Mouse (Mus musculus): ENCODE measurements around the gene Slc39a11.

Gene Slc39a11

DNA sequence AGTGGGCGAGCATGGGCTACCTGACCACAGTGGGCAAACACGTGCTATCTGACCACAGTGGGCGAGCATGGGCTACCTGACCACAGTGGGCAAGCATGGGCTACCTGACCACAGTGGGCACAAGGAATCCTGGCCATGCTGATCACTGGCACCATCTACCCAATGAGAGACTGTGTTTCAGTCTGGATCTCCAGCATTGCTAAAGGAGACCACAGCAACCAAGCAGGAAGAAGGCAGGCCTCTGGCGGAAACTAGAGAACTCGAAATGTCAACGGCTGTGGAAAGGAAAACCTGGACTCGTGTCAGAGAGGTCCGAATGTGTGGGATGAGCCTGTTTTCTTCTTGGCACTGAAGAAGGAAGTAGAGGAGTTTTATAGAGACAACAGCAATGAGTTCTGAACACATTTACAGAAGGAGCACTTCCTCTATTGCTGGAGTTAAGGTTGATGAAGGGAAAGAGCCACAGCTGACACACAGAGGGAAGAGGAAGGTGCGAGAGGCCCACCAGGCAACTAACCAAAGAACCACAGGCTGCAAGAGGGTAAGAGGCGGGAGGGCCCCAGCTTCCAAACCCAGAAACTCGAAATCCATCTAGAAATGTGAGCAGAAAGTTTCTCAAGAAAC is 105.8 kb downstream of the Slc39a11 start:
- DNase-seq (ENCODE audit: low read depth, low spot score) = no peak

DNA sequence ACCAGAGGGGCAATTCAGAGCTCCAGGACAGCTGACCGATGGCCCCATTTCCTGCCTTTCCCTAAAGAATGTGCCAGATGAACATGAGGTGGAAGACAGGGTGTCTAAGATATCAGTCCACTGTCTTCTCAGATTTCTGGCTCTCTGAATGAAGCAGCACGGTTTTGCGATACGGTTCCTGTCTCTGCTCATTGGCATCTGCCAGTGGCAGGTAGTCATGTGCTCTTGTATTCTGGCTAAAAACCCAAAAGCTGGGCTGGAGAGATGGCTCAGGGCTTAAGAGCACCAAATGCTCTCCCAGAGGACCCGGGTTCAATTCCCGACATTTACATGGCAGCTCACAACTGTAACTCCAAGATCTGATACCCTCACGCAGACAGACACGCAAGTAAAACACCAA is 108.8 kb downstream of the Slc39a11 start:
- no peak for DNase-seq (ENCODE audit: low read depth, low spot score)

DNA sequence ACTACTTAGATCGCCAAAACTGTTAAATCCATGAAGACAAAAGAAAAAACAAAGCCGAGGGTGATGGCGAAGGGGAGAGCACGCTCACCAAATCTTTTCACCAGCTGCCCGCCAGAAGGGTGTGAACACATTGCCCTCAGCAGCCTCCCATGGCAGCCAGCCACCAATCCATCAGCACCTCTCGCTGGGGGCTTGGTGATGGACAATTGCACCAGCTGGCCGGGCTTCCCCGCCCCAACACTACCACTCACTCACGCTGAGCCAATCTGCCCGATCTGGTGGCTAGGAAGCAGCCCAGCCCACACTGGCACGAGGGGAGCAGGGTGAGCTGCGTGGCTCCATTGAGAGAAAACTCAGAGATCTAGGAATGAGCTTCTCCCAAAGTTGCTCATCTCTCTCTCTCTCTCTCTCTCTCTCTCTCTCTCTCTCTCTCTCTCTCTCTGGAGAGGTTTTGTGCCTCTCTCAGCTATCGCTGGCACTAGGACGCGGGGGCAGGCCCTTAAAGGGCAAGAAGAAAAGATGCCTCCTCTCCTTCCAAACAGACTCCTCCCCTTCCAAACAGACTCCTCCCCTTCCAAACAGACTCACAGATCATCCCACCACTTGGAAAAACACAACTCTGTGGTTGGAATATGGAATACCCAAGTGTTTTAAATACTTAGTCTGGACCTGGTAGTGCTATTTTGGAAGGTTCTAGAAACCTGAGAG is 110.2 kb downstream of the Slc39a11 start:
- peak; percentile 74 for DNase-seq (ENCODE audit: low read depth, low spot score)

DNA sequence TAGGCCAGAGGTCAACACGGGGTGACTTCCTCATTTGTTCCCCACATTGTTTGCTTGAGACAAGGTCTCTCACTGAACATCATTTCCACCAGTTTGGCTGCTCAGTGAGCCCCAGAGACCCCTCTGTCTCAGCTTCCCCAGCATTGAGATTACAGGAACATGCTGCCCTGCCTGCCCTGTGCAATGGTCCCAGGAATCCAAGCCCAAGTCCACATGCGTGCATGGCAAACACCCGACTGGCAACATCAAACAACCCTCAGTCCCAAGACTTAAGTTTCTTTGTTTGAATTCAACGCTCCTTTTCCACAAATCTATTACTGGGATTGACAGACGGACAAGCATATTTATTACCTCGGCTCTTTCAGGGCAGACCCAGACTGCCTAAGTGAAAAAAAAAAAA is 110.8 kb downstream of the Slc39a11 start:
- no peak for DNase-seq (ENCODE audit: low read depth, low spot score)

DNA sequence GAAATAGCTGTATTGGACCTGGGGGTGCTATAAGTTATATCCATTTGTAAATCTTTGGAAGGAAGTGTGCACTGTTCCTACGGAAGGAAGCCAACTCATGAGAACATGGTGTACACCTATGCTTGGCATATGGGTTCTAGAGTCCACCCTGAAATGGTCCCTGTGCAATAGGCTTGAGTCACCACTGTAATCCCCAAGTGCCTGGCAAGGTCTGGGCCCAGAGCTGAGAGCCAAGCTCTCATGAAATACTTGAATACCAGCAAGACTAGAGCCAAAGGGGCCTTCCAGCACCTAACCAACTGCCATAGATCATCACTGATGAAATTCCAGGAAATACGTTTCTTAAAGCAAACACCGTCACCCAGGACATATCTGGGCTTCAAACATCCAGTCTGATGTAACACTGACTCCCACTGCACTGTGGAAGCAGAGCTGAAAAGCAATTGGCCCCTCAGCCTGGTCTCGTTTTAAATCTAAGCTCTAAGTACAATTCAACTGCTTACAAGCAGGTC is 111.4 kb downstream of the Slc39a11 start:
- DNase-seq (ENCODE audit: low read depth, low spot score) = no peak

DNA sequence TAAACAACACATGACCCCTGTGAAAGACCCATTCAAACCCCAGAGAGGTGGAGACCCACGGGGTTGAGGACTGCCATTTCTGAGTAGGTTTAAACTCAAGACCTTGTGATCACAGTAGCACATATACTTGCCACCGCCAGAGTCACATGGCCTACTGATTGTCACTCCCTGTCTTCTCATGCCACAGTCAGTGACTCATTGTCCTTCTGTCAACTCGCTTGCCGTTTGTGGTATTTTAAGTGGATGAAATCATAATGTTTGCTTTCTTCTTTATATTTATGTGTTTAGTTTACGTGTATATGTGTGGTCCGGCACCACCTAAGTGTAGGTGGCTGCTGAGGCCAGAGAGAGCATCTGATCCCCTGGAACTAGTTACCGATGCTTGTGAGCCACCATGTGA is 112.2 kb downstream of the Slc39a11 start:
- DNase-seq (ENCODE audit: low read depth, low spot score) = no peak

DNA sequence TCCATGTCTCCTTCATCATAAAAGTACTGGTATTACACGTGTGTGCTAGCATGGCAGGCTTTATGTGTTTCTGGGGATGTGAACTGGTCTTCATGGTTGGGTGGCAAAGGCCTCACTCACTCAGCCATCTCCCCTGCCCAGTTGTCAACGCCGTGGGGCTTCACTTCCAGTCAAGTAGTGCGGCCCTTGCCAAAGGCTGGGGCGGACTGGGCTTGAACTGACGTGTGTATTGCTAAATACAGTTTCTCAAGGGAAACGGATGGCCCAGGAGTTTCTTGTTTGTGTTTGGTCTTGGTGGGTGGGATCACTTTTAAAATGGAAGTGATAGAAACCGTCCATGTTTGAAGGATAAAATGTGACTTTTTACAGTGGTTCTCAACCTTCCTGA is 112.7 kb downstream of the Slc39a11 start:
- no peak for DNase-seq (ENCODE audit: low read depth, low spot score)

DNA sequence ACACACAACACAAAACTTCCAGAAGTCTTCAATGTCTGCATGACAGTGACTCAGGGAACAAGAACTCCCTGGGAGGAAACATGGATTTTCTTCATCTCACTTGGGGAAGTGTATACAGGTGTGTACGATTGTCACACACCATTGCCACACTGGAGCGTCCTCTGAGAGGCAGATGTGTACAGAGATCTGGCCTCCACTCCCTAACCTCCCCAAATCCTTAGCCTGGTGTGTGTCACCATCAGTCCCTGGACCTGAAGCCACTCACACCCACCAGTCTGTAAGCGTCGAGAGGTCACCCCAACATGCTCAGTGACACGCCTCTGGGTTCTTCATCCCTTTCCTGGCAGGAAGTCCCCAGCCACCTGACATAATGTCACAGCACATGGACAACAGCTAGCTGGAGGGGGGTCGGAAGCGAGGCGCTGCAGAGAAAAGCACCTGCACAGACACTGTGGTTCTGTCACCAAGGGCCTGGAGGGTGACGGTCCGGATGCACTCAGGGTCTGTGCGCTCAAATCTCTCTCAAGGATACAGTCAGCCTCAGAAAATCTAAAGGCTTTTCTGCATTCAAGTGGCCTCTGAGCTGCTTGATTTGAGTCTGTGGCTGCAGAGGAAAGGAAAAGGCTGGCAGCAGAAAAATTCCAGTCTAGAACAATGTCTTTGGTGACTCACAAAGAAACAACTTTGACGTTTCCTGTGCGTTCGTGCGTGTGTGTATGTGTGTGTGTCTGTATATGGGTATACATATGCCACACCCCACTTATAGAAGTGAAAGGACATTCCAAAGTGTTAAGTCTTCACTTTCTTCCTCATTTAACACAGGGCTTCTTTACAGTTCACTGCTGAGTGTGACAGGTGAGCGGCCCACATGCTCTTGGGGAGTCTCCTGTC is 113.3 kb downstream of the Slc39a11 start:
- no peak for DNase-seq (ENCODE audit: low read depth, low spot score)

DNA sequence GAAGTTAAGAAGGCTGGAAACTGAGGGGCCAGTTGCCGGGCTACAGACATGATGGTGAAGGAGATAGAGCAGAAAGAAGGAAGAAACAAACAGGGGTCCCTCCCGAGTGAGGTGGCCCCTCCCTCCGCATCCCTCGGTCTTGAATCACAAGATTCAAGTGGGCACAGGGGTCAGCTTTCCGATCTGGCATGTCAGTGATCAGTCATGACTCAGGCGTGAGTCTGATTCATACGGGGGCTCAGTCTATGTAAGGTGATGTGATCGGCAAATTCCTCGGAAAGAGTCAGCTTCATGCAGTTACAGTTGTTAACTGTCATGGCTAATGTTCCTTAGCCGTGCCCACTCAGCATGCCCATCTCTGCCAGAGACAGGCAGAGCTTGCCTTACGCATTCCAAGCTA is 115.5 kb downstream of the Slc39a11 start:
- no peak for DNase-seq (ENCODE audit: low read depth, low spot score)

DNA sequence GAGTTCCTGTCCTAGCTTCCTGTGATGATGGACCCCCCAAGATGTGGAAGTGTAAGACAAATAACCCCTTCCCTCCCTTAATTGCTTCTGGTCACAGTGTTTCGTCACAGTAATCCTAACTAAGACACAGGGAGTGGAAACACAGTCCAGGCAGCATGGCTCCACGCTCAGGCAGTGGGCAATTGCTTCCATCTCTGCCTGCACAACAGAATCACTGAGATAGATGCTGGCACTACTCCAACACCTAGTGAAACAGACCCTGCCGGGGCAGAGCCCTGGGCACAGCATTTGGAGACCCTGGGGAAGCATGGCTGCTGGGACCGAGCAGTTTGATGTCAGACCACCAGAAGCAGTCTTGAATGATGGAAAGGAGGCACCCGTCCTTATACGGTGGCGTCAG is 115.9 kb downstream of the Slc39a11 start:
- no peak for DNase-seq (ENCODE audit: low read depth, low spot score)

DNA sequence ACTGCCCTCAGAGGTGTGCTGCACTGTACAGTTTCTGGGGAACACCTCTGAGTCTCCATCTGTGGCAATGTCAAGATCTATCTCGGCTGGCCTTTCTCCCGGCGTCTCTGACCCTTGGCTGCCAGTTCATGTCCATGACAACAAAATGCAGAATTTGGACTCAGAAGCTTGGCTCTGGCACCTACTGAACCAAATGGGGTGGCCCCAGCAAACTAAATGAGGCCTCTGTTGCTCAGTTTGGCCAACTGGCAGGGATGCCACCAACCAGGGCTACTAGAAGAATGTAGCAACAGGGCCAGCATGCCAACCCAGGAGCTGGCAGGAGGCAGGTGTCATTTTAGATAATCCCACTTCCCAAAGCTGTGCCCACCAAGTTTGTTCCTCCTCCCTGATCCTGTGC is 121.5 kb downstream of the Slc39a11 start:
- DNase-seq (ENCODE audit: low read depth, low spot score) = no peak

DNA sequence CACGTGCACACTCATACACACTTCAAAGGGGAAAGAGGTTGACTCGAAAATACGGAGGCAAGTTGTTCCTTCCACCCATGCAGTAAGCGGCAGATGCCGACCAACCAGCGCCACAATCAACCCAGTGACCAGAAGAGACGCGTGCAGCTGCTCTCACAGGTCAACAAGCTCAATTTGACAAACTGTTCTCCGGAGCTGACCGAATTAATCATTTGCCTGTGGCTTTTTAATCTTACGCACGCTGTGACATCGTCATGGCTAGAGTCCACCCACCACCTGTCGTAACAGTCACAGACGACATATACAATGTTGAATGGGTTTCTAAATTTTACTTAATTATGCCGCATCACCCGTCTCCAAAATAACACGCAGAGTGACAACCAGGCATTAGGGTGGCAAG is 124.1 kb downstream of the Slc39a11 start:
- DNase-seq (ENCODE audit: low read depth, low spot score) = no peak

DNA sequence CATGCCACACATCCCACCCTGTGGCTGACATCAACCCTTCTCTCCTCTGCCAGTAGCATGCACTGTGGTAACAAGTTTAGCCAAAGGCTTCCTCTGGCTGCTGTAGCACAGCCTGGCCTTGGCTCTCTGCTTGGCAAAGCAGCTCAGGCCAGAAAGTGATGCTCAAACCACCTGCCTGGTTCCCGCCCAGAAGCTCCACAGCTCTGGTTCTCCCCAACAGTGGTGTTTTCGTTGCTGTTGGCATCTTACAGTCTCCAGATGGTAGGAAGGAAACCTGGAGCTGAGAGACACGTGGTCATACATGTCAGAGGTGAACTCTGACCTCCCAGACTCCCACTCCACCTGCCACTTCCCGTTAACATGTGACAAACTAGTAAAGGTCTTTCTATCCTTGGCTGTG is 127.2 kb downstream of the Slc39a11 start:
- no peak for DNase-seq (ENCODE audit: low read depth, low spot score)

DNA sequence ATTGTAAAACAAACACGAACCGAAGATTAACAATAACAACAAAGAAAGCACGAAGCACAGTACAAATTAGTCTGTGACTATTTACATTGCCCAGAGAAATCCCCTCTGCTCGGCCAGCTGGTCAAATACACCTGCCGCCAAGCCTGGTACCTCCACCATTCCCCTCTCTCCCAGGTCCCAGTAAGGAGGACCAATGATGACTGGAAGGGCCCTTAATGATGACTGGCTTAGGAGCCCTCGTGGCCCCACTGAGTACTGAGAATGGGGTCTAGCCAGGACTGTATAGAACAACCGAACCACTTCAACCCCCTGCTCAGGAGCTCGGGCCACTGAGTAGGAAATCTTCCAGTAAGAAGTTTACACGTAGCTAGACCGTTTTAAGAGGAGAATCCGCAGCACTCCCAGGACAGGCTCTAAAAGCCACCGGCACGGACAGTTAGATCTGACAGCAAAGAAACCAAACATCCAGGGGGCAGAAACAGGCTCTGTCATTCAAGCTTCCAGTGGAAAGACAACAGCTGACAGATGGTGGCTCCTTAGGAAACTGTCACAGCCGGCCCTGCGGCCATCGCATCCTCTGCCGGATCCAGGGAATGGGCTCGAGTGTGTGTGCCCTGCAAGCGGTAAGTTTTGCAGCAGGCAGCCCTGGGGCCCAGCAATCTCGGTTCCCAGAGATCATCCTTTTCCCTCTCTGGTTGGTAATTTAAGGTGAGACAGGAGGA is 128.2 kb downstream of the Slc39a11 start:
- DNase-seq (ENCODE audit: low read depth, low spot score) = no peak

DNA sequence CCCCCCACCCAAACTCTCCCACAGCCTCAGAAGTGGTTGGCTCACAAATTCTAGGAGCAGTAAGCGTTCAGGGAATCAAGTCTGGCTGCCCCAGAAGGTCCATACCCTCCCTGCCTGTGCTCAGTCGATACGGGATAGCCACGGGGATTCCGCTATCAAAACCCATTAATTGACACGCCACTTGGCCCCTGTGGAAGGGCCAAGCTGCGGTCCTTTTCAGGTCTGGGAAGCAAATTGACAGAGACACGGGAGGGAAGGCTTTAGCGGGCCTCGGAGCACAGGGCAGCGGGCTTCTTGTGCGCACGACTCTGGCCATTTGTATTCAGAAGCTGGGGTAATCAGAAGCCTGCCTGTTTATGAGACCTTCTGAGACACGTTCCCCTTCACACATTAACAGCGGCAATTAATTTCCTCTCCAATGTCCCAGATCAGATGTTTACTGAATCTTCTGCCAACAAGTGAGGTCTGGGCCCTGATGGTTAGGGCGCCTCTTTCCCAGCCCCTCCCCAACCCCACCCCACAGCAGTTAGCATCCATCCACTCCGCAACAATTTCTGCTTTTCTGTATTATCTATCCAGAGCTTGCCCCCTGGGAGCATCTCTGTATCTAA is 128.9 kb downstream of the Slc39a11 start:
- no peak for DNase-seq (ENCODE audit: low read depth, low spot score)

DNA sequence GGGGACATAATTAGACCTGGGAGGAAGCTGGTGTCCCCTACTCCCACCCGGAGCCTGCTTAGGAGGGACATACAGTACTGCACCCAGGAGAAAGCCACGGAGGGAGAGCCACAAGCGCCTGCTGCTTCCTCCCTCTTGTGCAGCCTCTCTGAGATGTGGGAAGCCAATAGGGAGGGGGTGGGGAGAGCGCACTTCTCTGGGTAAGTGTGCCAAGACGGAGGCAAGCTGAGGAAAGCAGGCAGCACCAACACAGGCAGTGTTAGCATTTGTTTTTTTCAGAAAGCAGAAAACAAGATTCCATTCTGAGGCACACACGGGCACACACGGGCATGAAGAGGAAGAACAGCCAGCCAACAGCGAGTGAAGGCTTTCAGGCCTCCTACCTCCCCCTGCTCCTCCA is 129.5 kb downstream of the Slc39a11 start:
- DNase-seq (ENCODE audit: low read depth, low spot score) = peak; percentile 67

DNA sequence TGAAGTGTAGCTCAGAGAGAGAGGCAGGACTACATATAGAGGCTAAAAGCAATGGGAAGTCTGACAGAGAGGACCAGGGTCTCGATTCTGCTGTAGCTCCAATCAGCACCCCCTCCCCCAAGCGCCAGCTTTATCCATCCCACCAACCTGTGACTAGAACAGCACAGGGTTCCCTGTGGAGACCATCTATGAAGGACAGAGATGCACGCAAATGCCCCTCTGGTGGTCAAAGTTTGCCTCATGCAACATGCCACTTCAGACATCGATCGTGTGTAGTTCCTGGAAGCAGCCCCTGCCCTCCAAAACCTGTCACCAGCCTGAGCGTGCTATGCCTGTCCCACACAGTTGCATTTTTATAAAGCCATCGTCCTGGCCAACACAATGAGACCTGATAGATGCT is 129.9 kb downstream of the Slc39a11 start:
- no peak for DNase-seq (ENCODE audit: low read depth, low spot score)

DNA sequence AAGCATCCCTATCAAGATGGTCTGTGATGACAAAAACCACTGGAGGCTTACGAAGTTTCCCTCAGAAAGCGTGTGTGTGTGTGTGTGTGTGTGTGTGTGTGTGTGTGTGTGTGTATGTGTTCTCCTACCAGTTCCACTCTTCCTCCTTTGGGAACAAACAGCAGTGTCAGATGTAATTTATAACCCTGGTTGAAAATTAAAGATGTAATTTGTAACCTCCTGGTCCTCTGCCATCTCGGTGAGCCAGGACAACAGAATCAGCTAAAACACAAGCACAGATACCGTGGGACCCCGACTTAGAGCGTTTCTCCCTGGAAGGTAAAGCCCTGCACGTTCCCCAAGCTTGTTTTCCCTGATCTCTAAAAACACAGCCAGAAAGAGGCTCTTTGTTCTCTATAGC is 131.7 kb downstream of the Slc39a11 start:
- no peak for DNase-seq (ENCODE audit: low read depth, low spot score)

DNA sequence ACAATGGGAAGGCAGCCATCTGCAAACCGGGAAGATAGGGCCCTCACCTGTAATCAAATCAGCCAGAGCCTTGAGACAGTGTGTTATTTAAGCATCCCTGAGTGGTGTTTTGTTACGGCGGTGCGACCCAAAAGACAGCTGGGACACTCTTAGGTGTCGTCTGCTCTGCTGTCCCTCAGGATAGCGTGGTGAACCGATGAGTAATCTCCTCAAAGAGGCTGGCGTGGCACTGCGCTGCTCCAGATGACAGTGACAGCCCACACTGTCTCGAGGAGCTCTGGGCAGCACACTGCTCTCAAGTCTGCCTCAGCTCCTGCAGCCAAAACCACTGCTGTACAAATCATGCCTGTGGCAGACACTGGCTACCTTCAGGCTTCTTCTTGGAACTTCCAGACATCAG is 133.7 kb downstream of the Slc39a11 start:
- DNase-seq (ENCODE audit: low read depth, low spot score) = no peak

DNA sequence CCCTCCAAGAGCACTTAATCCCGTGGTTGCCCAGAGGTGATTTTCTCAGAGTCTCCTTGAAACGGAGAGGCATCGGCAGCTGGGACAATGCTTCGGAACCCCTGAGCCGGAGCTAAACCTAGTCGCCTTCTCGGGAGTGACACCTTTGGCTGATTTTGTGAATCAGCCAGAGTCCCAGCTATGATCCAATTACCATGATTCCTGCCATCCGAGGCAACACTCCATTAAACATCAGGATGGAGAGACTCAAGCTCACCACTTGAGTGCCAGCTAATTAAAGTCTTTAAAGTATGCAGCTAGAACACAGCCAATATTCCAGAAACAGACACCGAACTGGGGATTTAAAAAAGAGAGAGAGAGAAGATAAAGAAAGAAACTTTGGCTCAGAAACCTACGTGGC is 136.9 kb downstream of the Slc39a11 start:
- DNase-seq (ENCODE audit: low read depth, low spot score) = no peak

DNA sequence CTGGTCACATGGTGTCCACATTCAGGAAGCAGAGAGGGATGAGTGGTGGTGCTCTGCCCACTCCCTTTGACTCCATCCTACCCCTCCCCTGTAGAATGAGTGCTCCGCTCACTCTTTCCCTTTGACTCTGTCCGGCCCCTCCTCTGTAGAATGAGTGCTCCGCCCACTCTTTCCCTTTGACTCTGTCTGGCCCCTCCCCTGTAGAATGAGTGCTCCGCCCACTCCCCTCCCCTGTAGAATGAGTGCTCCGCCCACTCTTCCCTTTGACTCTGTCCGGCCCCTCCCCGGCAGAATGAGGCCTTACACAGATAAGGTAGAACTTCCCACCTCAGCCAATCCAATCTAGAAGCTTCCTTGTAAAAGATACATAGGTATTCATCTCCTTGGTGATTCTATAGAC is 137.7 kb downstream of the Slc39a11 start:
- no peak for DNase-seq (ENCODE audit: low read depth, low spot score)

Measured in brain, embryonic 18.5 days (tissue).